Mouse (Mus musculus) erythroblast, embryonic 14.5 days (primary cell): ENCODE results near the gene Gm10972.

Experiments used
- GATA1 ChIP-seq: IDR thresholded peaks from 2 replicates; pipeline ENCODE4 v1.6.1; 2012; ENCODE audit warnings: low read length, inconsistent platforms, mixed read lengths
- TAL1 ChIP-seq: IDR thresholded peaks from 3 replicates; pipeline ENCODE4 v1.6.1; 2012; ENCODE audit warnings: low read length, inconsistent platforms, mixed read lengths

DNA sequence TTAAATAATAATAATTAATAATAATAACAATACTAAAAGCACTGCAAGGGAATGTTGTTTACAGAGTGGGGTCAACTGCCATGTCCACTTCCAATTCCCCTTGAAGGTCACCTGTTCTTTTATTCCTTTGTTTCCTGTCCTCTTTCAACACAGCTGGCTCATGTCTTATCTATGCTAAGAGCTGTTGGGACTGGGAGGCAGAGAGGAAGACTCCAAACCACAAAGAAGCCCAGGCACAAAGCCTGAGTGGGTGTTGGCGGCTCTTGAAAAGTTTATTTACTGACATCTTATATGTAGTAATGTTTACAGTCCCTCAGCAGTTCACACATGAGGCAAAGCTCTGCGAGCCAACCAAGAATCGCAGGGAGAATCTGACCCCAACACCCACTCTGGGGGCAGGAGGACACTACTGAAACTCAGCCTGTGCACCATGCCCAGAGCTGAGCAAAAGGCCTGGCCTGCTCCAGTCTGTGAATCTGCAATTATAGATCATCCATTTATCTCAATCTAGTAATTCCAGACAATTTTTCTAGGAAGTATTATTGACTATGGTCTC is 45.6 kb upstream of the Gm10972 start:
- no peak for TF ChIP-seq GATA1
- TF ChIP-seq TAL1 = no peak
